Mouse (Mus musculus): ENCODE results near the gene Cdh6. TPM values are rescaled to one million over a fixed set of nuclear protein-coding genes. Genes with fewer than 3 reads are reported as not detected.

Cdh6 gene
- polyA plus RNA-seq, 1 experiment from 2014 or later, result 11.4 TPM

DNA sequence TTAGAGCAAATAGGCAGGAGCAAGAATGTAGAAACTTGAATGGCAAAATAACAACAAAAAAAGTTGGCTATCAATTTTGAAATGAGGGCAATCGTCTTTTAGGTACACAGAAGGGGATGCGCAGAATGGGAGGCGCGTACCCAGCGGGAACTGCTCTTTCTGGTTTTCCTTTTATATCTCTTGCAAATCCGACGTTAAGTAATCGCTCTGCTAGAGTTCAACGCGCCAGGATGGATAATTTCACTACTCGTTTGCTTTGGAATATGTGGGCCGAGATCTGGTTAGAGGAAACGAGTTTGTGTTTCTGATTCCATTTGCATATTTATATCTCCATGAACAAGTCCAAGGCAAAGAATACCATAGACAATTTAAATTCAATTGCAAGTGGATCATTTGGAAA is 81.4 kb downstream of the Cdh6 start:
- no peak for ATAC-seq (ENCODE audit: low FRiP score, low TSS enrichment)
- H3K27ac ChIP-seq (replicated peaks; ENCODE audit: low read depth, low read length), result no peak overlapping the region
- no peaks in the 10 kb centered on the region for H3K36me3 ChIP-seq (ENCODE audit: control insufficient read depth, insufficient read depth, low read length)
- H3K27me3 ChIP-seq (ENCODE audit: control insufficient read depth, insufficient read depth, low read length), result no peaks in the 10 kb centered on the region
- 86% methylated on average over 13 of the region's 13 CpGs for WGBS
- no peak for DNase-seq
- H3K4me3 ChIP-seq (replicated peaks; ENCODE audit: low read depth, low read length), result no peak overlapping the region
- peaks cover 12% of the 10 kb centered on the region; the same call in 1 of the 2 replicates for H3K4me1 ChIP-seq (ENCODE audit: control insufficient read depth, insufficient read depth, low read length)
- no peak overlapping the region for H3K4me2 ChIP-seq (ENCODE audit: low read length)
- no peaks in the 10 kb centered on the region for H3K9me3 ChIP-seq (ENCODE audit: control insufficient read depth, low read length)
- no peak overlapping the region for H3K9ac ChIP-seq (replicated peaks; ENCODE audit: low read length)

DNA sequence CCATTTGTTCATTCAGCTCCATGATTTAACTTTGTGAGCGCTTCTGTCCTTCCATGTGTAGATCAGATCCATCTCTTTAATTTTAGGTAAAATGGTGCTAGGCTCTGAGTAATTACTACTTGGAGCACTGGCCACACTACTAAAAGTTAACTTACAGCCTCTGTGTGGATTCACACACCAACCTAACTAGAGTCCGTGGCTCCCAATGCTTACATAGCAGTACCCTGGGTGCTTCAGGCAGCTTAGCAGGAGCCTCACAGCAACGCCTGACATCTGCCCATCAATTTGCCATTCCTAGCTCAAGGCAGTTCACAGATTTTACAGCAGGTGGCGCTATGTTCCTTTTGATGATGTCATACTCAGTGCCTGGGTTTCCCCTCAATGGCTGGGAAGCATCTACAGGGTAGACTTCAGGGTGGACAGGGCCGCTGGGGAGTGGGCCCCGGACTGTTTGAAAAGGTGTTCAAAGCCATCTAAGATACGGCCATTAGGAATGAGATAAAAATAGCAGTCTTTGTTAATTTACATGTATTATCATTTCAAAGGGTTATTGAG is 84.9 kb downstream of the Cdh6 start:
- no peaks in the 10 kb centered on the region for H3K9me3 ChIP-seq (ENCODE audit: control insufficient read depth, low read length)
- H3K36me3 ChIP-seq (ENCODE audit: control insufficient read depth, insufficient read depth, low read length), result no peaks in the 10 kb centered on the region
- no peaks in the 10 kb centered on the region for H3K27me3 ChIP-seq (ENCODE audit: control insufficient read depth, insufficient read depth, low read length)
- WGBS, result 40% methylated on average over 7 of the region's 7 CpGs
- DNase-seq (peak; percentile 81), ATAC-seq (ENCODE audit: low FRiP score, low TSS enrichment) (peak; percentile 78)
- H3K4me3 ChIP-seq (replicated peaks; ENCODE audit: low read depth, low read length), result no peak overlapping the region
- H3K4me1 ChIP-seq (ENCODE audit: control insufficient read depth, insufficient read depth, low read length), result no peaks in the 10 kb centered on the region
- no peak overlapping the region for H3K27ac ChIP-seq (replicated peaks; ENCODE audit: low read depth, low read length)
- H3K4me2 ChIP-seq (ENCODE audit: low read length), result no peak overlapping the region
- H3K9ac ChIP-seq (replicated peaks; ENCODE audit: low read length), result no peak overlapping the region

DNA sequence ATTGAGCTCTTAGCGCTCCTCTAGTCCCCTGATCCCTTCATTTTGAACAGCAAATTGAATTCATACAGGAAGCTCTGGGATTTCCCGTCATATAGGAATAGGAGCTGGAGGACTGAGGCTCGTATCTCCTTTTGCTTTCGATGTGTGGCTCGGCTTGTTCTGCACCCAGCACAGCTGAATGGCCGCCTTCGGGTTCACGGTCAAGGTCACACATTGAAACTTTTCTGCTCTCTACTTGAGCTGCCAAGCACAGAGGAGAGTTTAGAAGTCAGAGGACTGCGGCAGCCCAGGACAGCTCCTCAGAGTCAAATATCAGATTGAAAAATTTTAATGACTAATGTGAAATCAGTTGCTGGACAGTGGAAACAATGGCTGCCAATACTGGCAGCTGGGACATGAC is 88.7 kb downstream of the Cdh6 start:
- H3K9ac ChIP-seq (replicated peaks; ENCODE audit: low read length), result no peak overlapping the region
- H3K9me3 ChIP-seq (ENCODE audit: control insufficient read depth, low read length), result no peaks in the 10 kb centered on the region
- DNase-seq (no peak), ATAC-seq (ENCODE audit: low FRiP score, low TSS enrichment) (no peak)
- H3K4me2 ChIP-seq (ENCODE audit: low read length), result no peak overlapping the region
- 84% methylated on average over 9 of the region's 9 CpGs for WGBS
- H3K27me3 ChIP-seq (ENCODE audit: control insufficient read depth, insufficient read depth, low read length), result no peaks in the 10 kb centered on the region
- H3K4me3 ChIP-seq (replicated peaks; ENCODE audit: low read depth, low read length), result no peak overlapping the region
- no peak overlapping the region for H3K27ac ChIP-seq (replicated peaks; ENCODE audit: low read depth, low read length)
- no peaks in the 10 kb centered on the region for H3K4me1 ChIP-seq (ENCODE audit: control insufficient read depth, insufficient read depth, low read length)
- no peaks in the 10 kb centered on the region for H3K36me3 ChIP-seq (ENCODE audit: control insufficient read depth, insufficient read depth, low read length)

DNA sequence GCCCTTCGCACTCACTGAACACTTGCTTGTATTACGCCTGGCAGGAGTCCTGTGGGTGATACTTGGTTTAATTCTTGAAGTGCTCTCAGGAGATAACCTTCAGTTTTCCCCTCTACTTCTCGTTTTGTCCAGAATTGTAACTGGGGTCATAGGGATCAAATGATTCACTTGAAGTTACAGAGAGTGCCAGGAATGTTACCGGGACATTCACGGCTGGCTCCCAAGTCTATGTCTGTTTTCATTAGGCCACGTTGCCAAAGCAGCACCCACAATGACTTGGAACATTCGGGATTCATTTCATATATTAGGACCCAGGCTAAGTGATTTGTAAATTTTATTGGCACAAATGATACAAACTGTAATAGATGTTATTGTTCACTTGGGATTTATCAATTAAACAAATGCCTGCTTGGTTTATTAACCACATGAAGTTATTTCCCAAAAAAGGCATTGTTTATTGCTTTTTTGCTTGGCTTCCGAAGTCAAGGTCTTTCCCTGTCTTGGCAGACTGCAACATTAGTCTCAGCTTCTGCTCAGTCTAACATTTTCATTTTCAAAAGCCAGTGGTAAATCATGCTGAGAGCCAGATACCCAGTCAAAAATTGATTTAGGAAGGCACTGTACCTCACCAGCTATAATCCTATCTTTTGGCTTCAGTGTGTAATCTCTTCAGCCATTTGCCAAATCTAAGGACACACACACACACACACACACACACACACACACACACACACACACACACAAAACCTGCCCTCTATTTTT is 96.4 kb downstream of the Cdh6 start:
- Histone ChIP-seq H3K4me2 (ENCODE audit: low read length) (no peak overlapping the region), H3K27me3 (ENCODE audit: control insufficient read depth, insufficient read depth, low read length) (no peaks in the 10 kb centered on the region), H3K36me3 (ENCODE audit: control insufficient read depth, insufficient read depth, low read length) (no peaks in the 10 kb centered on the region), H3K27ac (replicated peaks; ENCODE audit: low read depth, low read length) (no peak overlapping the region), H3K4me1 (ENCODE audit: control insufficient read depth, insufficient read depth, low read length) (no peaks in the 10 kb centered on the region), H3K4me3 (replicated peaks; ENCODE audit: low read depth, low read length) (no peak overlapping the region), H3K9ac (replicated peaks; ENCODE audit: low read length) (no peak overlapping the region), H3K9me3 (ENCODE audit: control insufficient read depth, low read length) (no peaks in the 10 kb centered on the region)
- no peak for ATAC-seq (ENCODE audit: low FRiP score, low TSS enrichment)
- 87% methylated on average over 8 of the region's 8 CpGs for WGBS
- no peak for DNase-seq

DNA sequence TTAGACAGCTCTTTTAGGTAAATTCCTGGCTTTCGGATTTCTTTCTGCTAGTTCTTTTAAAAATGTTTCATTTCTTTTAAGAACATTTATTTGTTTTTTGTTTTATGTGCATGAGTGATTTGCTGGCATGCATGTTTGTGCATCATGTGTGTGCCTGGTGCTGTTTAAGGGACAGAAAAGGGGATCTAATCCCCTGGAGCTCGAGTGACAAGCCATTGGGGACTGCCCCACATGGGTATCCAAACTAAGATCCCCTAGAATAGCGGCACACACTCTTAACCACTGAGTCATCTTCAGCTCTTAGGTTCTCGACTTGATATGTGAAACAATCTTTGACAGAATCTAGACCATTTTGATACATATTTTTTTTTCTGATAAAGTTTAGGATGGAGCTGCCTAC is 99.4 kb downstream of the Cdh6 start:
- H3K4me3 ChIP-seq (replicated peaks; ENCODE audit: low read depth, low read length), result no peak overlapping the region
- no peak overlapping the region for H3K27ac ChIP-seq (replicated peaks; ENCODE audit: low read depth, low read length)
- H3K27me3 ChIP-seq (ENCODE audit: control insufficient read depth, insufficient read depth, low read length), result no peaks in the 10 kb centered on the region
- H3K9ac ChIP-seq (replicated peaks; ENCODE audit: low read length), result no peak overlapping the region
- H3K9me3 ChIP-seq (ENCODE audit: control insufficient read depth, low read length), result no peaks in the 10 kb centered on the region
- 67% methylated on average over 4 of the region's 4 CpGs for WGBS
- no peak for ATAC-seq (ENCODE audit: low FRiP score, low TSS enrichment)
- no peak overlapping the region for H3K4me2 ChIP-seq (ENCODE audit: low read length)
- DNase-seq, result no peak
- H3K4me1 ChIP-seq (ENCODE audit: control insufficient read depth, insufficient read depth, low read length), result no peaks in the 10 kb centered on the region
- H3K36me3 ChIP-seq (ENCODE audit: control insufficient read depth, insufficient read depth, low read length), result no peaks in the 10 kb centered on the region

DNA sequence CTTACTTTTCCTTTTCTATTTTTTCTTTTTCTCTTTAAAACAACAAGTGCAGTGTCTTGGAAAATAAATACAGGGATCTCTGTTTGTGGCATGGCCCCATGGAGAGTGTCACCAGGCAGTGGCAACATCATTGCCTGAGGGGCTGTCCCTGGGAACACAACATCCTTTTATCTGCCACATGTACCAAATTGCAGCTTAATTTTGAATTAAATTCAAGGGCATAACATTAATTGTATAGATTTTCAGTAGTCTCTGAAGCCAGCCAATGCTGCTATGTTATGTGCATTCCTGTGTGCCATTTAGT is 105.3 kb downstream of the Cdh6 start:
- H3K27ac ChIP-seq (replicated peaks; ENCODE audit: low read depth, low read length), result no peak overlapping the region
- H3K36me3 ChIP-seq (ENCODE audit: control insufficient read depth, insufficient read depth, low read length), result no peaks in the 10 kb centered on the region
- ATAC-seq (ENCODE audit: low FRiP score, low TSS enrichment), result no peak
- H3K4me1 ChIP-seq (ENCODE audit: control insufficient read depth, insufficient read depth, low read length), result peaks cover 4% of the 10 kb centered on the region; the same call in 1 of the 2 replicates
- no peaks in the 10 kb centered on the region for H3K9me3 ChIP-seq (ENCODE audit: control insufficient read depth, low read length)
- no peak overlapping the region for H3K4me3 ChIP-seq (replicated peaks; ENCODE audit: low read depth, low read length)
- no peak overlapping the region for H3K9ac ChIP-seq (replicated peaks; ENCODE audit: low read length)
- DNase-seq, result peak; percentile 24
- H3K27me3 ChIP-seq (ENCODE audit: control insufficient read depth, insufficient read depth, low read length), result no peaks in the 10 kb centered on the region
- H3K4me2 ChIP-seq (ENCODE audit: low read length), result peak overlapping the region; percentile 42

DNA sequence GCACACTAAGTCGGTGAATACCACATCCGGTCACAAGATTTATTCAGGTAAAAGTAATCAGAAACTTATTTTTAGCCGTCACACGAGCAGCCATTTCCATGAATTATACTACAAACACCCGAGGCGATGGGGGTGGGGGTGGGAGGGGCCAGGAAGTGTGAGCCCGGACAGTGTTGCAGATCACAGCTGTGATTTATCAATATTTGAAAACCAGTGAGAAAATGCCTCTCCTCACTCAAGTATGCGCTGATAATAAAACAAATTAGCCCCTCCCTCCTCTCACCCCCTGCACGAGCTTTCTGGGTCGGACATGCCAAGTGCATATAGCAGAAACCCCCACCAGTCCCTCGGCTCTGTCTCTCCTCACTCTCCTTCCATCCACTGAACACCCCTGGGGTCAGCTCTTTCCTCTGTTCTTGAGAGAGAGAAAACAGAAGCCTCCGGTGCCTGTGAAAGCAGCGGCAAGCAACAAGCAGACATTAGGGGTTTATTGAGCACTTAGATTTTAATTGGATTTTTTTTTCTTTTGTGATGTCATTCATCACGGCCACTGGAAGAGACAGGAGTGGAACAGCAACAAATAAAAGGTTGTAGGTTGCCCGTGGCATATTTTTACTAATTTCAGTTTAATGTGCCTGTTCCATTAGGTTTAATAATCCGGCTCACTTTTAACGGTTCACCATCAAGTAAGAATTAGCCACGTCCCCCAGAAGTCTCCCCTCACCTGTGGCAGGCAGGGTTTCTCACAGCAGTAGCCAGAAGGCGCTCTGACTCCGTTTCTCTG is 105.9 kb downstream of the Cdh6 start:
- DNase-seq, result peak; percentile 40
- no peak overlapping the region for H3K4me3 ChIP-seq (replicated peaks; ENCODE audit: low read depth, low read length)

DNA sequence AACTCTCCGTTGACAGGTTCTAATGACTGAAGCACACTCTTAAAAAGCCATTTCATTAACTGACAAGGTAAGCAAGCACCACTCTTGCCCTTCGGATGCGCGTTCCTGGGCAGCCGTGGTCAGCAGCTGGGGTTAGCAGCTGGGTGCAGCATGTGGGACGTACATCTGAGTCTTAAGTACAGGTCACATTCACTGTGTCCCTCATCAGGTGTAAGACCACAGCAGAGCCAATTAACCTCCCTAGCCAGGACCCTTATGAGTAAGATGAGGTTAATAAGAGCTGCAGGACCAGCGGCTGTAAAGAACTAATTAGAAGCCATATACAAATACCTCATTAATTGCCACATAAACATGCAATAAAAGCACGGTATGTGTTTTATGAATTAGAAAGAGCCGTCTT is 106.7 kb downstream of the Cdh6 start:
- Histone ChIP-seq H3K4me1 (ENCODE audit: control insufficient read depth, insufficient read depth, low read length) (peaks cover 4% of the 10 kb centered on the region; the same call in 1 of the 2 replicates), H3K4me3 (replicated peaks; ENCODE audit: low read depth, low read length) (no peak overlapping the region), H3K27me3 (ENCODE audit: control insufficient read depth, insufficient read depth, low read length) (no peaks in the 10 kb centered on the region), H3K36me3 (ENCODE audit: control insufficient read depth, insufficient read depth, low read length) (no peaks in the 10 kb centered on the region), H3K27ac (replicated peaks; ENCODE audit: low read depth, low read length) (no peak overlapping the region), H3K9ac (replicated peaks; ENCODE audit: low read length) (no peak overlapping the region), H3K4me2 (ENCODE audit: low read length) (no peak overlapping the region), H3K9me3 (ENCODE audit: control insufficient read depth, low read length) (no peaks in the 10 kb centered on the region)
- WGBS, result 79% methylated on average over 9 of the region's 9 CpGs
- ATAC-seq (ENCODE audit: low FRiP score, low TSS enrichment) (no peak), DNase-seq (no peak)

More for the DNA sequence above, 105.9 kb downstream of the Cdh6 start:
- peak; percentile 26; the same call in 1 of the 2 replicates for ATAC-seq (ENCODE audit: low FRiP score, low TSS enrichment)
- no peak overlapping the region for H3K27ac ChIP-seq (replicated peaks; ENCODE audit: low read depth, low read length)
- H3K4me2 ChIP-seq (ENCODE audit: low read length), result peak overlapping the region; percentile 42
- H3K4me1 ChIP-seq (ENCODE audit: control insufficient read depth, insufficient read depth, low read length), result peaks cover 4% of the 10 kb centered on the region; the same call in 1 of the 2 replicates
- no peak overlapping the region for H3K9ac ChIP-seq (replicated peaks; ENCODE audit: low read length)
- no peaks in the 10 kb centered on the region for H3K9me3 ChIP-seq (ENCODE audit: control insufficient read depth, low read length)
- WGBS, result 55% methylated on average over 20 of the region's 20 CpGs
- H3K36me3 ChIP-seq (ENCODE audit: control insufficient read depth, insufficient read depth, low read length), result no peaks in the 10 kb centered on the region
- no peaks in the 10 kb centered on the region for H3K27me3 ChIP-seq (ENCODE audit: control insufficient read depth, insufficient read depth, low read length)

Measured in midbrain, embryonic 14.5 days (tissue).